Mouse (Mus musculus) liver, embryonic 14.5 days (tissue): ENCODE data around the gene Nme7.

ENCODE experiments used
- CTCF ChIP-seq: IDR thresholded peaks from 2 replicates; pipeline ENCODE4 v1.5.1; 2016; ENCODE audit warnings: antibody characterized with exemption, low read depth, control low read depth
- EP300 ChIP-seq: IDR thresholded peaks from 2 replicates; pipeline ENCODE4 v1.6.1; 2016; ENCODE audit warnings: antibody characterized with exemption, low read depth

DNA sequence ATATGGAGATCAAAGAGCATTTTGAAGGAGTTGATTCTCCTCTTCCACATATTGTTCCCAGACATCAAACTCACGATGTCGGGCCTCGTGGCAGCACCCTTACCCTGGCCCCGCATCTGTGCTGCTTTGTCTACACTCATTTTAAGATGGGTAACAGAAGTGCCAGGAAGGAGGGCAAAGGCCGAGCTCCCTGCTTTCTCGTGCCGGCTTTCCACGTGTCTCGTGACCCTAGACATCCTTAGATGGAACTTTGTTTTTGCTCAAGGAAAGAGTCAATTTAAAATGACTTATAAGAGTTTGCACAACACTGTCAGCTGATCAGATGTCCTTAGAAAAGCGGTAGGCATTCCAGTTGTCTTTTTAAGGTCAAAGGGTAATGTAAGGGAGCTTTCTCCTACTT, 114.4 kb downstream of the Nme7 start:
- TF ChIP-seq CTCF = no peak
- TF ChIP-seq EP300 = no peak
